Mouse (Mus musculus) small intestine, adult 2 months (tissue): ENCODE measurements at regions not wholly inside any gene's neighbourhood (a gene's known extent, or its start where the extent isn't known, plus 50 kb on each side); places are given as distances from the start of the nearest gene placed in this dataset.

ENCODE experiments used
- CTCF ChIP-seq: fragments of 200-500 bp; IDR thresholded peaks from 2 replicates; pipeline ENCODE4 v1.5.1; 2012; ENCODE audit warnings: low read depth, mild to moderate bottlenecking, control low read depth, inconsistent platforms, low read length, moderate library complexity, mixed read lengths; ENCODE audit not compliant: insufficient replicate concordance, insufficient read length; ENCODE audit errors: extremely low read depth
- POLR2A ChIP-seq: fragments of 200-500 bp; IDR thresholded peaks from 2 replicates; pipeline ENCODE4 v1.6.1; 2012; ENCODE audit warnings: low read depth, mild to moderate bottlenecking, control low read depth, inconsistent platforms, low read length, moderate library complexity

DNA sequence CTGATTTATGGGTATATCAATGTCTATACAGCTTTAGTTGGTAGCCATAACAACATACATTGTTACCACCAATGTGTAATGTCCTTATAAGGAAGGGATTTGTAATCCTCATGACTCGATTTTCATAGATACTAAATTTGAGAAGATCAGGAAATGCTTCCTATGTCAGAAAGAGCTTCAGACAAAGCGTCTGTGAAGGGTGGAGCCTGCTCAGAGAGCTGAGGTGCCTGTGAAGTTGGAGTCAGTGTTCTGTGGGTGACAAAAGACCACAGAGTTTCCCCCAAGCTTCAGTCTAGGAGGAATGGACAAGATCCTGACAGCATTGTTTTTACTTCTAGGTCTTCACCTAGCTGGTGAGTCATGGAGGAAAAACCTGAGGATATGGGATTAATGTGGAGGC, 874.2 kb upstream of the Olfr1507 start:
- no peak for TF ChIP-seq POLR2A
- TF ChIP-seq CTCF = no peak
